Mouse (Mus musculus): ENCODE results near the gene Thrap3.

- TF ChIP-seq CTCF (IDR thresholded peaks at IDR 0.05) = no peak
- TF ChIP-seq POLR2A (IDR thresholded peaks at IDR 0.05; ENCODE audit: insufficient read depth, low read depth, low read length) = no peak
Observed at GRCm38 (mm10) chr4:126117116-126117515, 85.4 kb downstream of the Thrap3 start.
